Mouse (Mus musculus): Measurements from ENCODE around the gene Cenps. TPM values are rescaled to one million over a fixed set of nuclear protein-coding genes. Genes with fewer than 3 reads are reported as not detected.

Cenps gene
- total and polyA plus RNA-seq, 3 experiments = 0.96 to 8.3 (median 7.4) TPM

DNA sequence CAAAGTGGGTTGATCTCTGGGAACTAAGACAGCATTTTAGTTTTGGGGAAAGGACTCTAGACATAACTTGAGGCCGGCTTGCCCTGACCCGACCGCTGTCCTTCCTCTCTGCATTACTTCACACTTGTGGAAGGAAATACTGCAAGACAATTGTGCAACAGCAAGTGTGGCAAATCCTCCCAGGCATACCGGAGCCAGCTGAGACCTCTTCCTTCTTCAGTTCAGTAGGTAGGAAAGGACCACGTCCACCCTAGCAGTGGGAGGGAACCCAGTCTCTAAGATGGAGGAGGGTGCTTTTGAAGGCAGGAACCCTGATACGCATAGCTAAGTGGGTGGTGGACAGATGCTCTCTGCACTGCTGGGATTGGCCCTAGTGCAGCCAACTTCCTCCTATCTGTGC is 18.3 kb upstream of the Cenps start:
- H3K27me3 ChIP-seq (ENCODE audit: control insufficient read depth, insufficient read depth, low read length) = no peaks in the 10 kb centered on the region
- no peak overlapping the region for H3K27ac ChIP-seq
- no peaks in the 10 kb centered on the region for H3K4me1 ChIP-seq (ENCODE audit: control insufficient read depth, insufficient read depth, low read length)
- H3K9ac ChIP-seq (ENCODE audit: low read depth, low read length) = no peak overlapping the region
- H3K4me3 ChIP-seq = no peak overlapping the region
- H3K79me2 ChIP-seq (replicated peaks; ENCODE audit: control insufficient read depth, insufficient read depth, low read length) = no peaks in the 10 kb centered on the region
- intact Hi-C loops (cut with DNase I) = no loop called here
- H3K36me3 ChIP-seq (ENCODE audit: control insufficient read depth, insufficient read depth, low read length) = no peaks in the 10 kb centered on the region
- DNase-seq = peak in 1 of 2 experiments; percentile 60
- WGBS = 81% methylated on average over 6 of the region's 6 CpGs
- no peak for TF ChIP-seq POLR2A (IDR thresholded peaks at IDR 0.05; ENCODE audit: insufficient read depth, low read depth, low read length)
- no peak for TF ChIP-seq EP300 (IDR thresholded peaks at IDR 0.05; ENCODE audit: insufficient read depth, low read depth, low read length)
- TF ChIP-seq CTCF (IDR thresholded peaks at IDR 0.05) = no peak

- H3K27me3 ChIP-seq (ENCODE audit: control insufficient read depth, insufficient read depth, low read length) = no peaks in the 10 kb centered on the region
- TF ChIP-seq POLR2A (IDR thresholded peaks at IDR 0.05; ENCODE audit: insufficient read depth, low read depth, low read length) = no peak
- TF ChIP-seq EP300 (IDR thresholded peaks at IDR 0.05; ENCODE audit: insufficient read depth, low read depth, low read length) = no peak
- no peak for TF ChIP-seq CTCF (IDR thresholded peaks at IDR 0.05)
- no peak overlapping the region for H3K9ac ChIP-seq (ENCODE audit: low read depth, low read length)
- no peaks in the 10 kb centered on the region for H3K4me1 ChIP-seq (ENCODE audit: control insufficient read depth, insufficient read depth, low read length)
- H3K79me2 ChIP-seq (replicated peaks; ENCODE audit: control insufficient read depth, insufficient read depth, low read length) = no peaks in the 10 kb centered on the region
- no peak overlapping the region for H3K27ac ChIP-seq
- H3K36me3 ChIP-seq (ENCODE audit: control insufficient read depth, insufficient read depth, low read length) = no peaks in the 10 kb centered on the region
- intact Hi-C loops (cut with DNase I) = no loop called here
- 99% methylated on average over 7 of the region's 7 CpGs for WGBS
- no peak overlapping the region for H3K4me3 ChIP-seq
- DNase-seq = no peak
Observed at GRCm38 (mm10) chr4:149154859-149155258, 17.4 kb upstream of the Cenps start.

DNA sequence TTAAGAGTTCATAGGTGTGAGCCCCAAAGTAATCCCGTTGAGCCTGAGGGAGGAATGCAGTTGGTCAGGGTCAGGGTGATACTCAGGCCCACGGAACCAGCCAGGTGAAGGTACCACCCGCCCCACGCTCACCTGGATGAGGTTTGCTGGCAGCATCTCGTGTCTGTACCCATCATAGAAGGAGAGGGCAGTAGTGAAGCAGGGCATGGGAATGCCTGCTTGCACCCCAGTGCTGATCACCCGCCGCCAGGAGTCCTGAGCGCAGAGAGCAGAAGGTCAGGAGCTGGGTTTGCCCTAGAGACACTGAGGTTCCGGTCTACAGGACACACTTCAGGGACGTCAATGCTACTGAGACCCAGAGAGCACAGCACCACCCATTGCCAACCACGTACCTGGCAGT is 13.3 kb upstream of the Cenps start:
- no peak overlapping the region for H3K9ac ChIP-seq (ENCODE audit: low read depth, low read length)
- WGBS = 91% methylated on average over 11 of the region's 11 CpGs
- no peak overlapping the region for H3K4me3 ChIP-seq
- no peaks in the 10 kb centered on the region for H3K27me3 ChIP-seq (ENCODE audit: control insufficient read depth, insufficient read depth, low read length)
- no peak for DNase-seq
- intact Hi-C loops (cut with DNase I) = no loop called here
- no peak overlapping the region for H3K27ac ChIP-seq
- H3K36me3 ChIP-seq (ENCODE audit: control insufficient read depth, insufficient read depth, low read length) = no peaks in the 10 kb centered on the region
- H3K4me1 ChIP-seq (ENCODE audit: control insufficient read depth, insufficient read depth, low read length) = no peaks in the 10 kb centered on the region
- H3K79me2 ChIP-seq (replicated peaks; ENCODE audit: control insufficient read depth, insufficient read depth, low read length) = no peaks in the 10 kb centered on the region
- TF ChIP-seq POLR2A (IDR thresholded peaks at IDR 0.05; ENCODE audit: insufficient read depth, low read depth, low read length) (no peak), CTCF (IDR thresholded peaks at IDR 0.05) (no peak), EP300 (IDR thresholded peaks at IDR 0.05; ENCODE audit: insufficient read depth, low read depth, low read length) (no peak)

GRCm38 (mm10) chr4:149150256-149150655 is 12.8 kb upstream of the Cenps start:
- Histone ChIP-seq H3K27me3 (ENCODE audit: control insufficient read depth, insufficient read depth, low read length) (no peaks in the 10 kb centered on the region), H3K9ac (ENCODE audit: low read depth, low read length) (no peak overlapping the region), H3K36me3 (ENCODE audit: control insufficient read depth, insufficient read depth, low read length) (no peaks in the 10 kb centered on the region), H3K4me1 (ENCODE audit: control insufficient read depth, insufficient read depth, low read length) (no peaks in the 10 kb centered on the region), H3K27ac (no peak overlapping the region), H3K79me2 (replicated peaks; ENCODE audit: control insufficient read depth, insufficient read depth, low read length) (no peaks in the 10 kb centered on the region), H3K4me3 (no peak overlapping the region)
- intact Hi-C loops (cut with DNase I) = no loop called here
- TF ChIP-seq EP300 (IDR thresholded peaks at IDR 0.05; ENCODE audit: insufficient read depth, low read depth, low read length) = no peak
- TF ChIP-seq POLR2A (IDR thresholded peaks at IDR 0.05; ENCODE audit: insufficient read depth, low read depth, low read length) = no peak
- TF ChIP-seq CTCF (IDR thresholded peaks at IDR 0.05) = no peak
- 83% methylated on average over 11 of the region's 11 CpGs for whole genome bisulfite sequencing
- DNase-seq = no peak

DNA sequence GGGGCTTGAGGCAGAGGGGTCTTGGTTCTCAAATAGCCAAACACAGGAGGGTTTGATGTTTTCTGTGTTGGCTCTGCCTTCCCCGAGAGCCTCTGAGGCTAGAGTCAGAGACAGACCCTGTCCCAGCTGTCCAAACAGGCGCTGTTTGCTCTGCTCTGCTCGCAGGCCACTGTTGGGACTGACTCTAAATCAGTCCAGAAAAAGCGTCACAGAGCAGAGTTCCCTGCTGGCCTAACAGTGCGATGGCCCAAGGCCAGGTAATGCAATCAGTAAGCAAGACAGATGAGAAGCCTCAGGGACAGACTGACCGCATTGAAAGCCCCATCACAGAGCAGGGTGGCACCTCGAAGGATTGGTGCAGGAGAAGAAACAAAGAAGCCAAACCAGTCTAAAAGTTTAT is 12.2 kb upstream of the Cenps start:
- Histone ChIP-seq H3K4me3 (no peak overlapping the region), H3K27me3 (ENCODE audit: control insufficient read depth, insufficient read depth, low read length) (no peaks in the 10 kb centered on the region), H3K4me1 (ENCODE audit: control insufficient read depth, insufficient read depth, low read length) (peaks cover under 1% of the 10 kb centered on the region; the same call in 1 of the 2 replicates), H3K79me2 (replicated peaks; ENCODE audit: control insufficient read depth, insufficient read depth, low read length) (no peaks in the 10 kb centered on the region), H3K27ac (no peak overlapping the region), H3K36me3 (ENCODE audit: control insufficient read depth, insufficient read depth, low read length) (no peaks in the 10 kb centered on the region), H3K9ac (ENCODE audit: low read depth, low read length) (no peak overlapping the region)
- TF ChIP-seq POLR2A (IDR thresholded peaks at IDR 0.05; ENCODE audit: insufficient read depth, low read depth, low read length) = no peak
- no peak for TF ChIP-seq EP300 (IDR thresholded peaks at IDR 0.05; ENCODE audit: insufficient read depth, low read depth, low read length)
- no peak for TF ChIP-seq CTCF (IDR thresholded peaks at IDR 0.05)
- WGBS = 70% methylated on average over 7 of the region's 7 CpGs
- intact Hi-C loops (cut with DNase I) = loop anchor here (10.0 kb wide), 1 partner anchor 295 kb away; no protein-coding TSS in a partner anchor
- DNase-seq = peak in 1 of 2 experiments; percentile 42

DNA sequence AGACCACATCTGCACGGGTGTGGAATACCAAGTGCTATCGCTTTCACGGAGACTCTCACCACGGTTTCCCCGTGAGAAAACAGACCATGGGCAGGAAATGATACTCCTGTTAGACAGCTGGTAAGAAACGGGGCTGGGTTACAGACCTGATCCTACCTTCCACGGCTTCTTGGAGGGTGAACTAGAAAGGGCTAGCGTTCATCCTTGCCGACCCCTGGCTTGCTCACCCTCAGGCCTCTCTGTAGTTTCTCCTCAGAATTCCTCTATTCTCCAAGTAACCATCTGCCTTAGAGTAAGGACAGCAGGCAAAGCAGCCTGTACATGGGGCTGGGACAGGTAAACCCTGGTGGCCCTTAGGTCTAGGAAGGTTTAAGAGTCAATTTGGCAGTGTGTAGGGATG is 11.8 kb upstream of the Cenps start:
- intact Hi-C loops (cut with DNase I) = loop anchor here (10.0 kb wide), 1 partner anchor 296 kb away; no protein-coding TSS in a partner anchor
- no peaks in the 10 kb centered on the region for H3K27me3 ChIP-seq (ENCODE audit: control insufficient read depth, insufficient read depth, low read length)
- H3K27ac ChIP-seq = no peak overlapping the region
- DNase-seq = no peak
- no peaks in the 10 kb centered on the region for H3K36me3 ChIP-seq (ENCODE audit: control insufficient read depth, insufficient read depth, low read length)
- H3K79me2 ChIP-seq (replicated peaks; ENCODE audit: control insufficient read depth, insufficient read depth, low read length) = no peaks in the 10 kb centered on the region
- TF ChIP-seq POLR2A (IDR thresholded peaks at IDR 0.05; ENCODE audit: insufficient read depth, low read depth, low read length) (no peak), CTCF (IDR thresholded peaks at IDR 0.05) (no peak), EP300 (IDR thresholded peaks at IDR 0.05; ENCODE audit: insufficient read depth, low read depth, low read length) (no peak)
- no peak overlapping the region for H3K4me3 ChIP-seq
- peaks cover 1% of the 10 kb centered on the region; the same call in 1 of the 2 replicates for H3K4me1 ChIP-seq (ENCODE audit: control insufficient read depth, insufficient read depth, low read length)
- H3K9ac ChIP-seq (ENCODE audit: low read depth, low read length) = no peak overlapping the region
- 74% methylated on average over 9 of the region's 9 CpGs for WGBS
